Mouse (Mus musculus) stomach, embryonic 14.5 days (tissue): Measurements from ENCODE around the gene Hist1h2be. TPM values are rescaled to one million over a fixed set of nuclear protein-coding genes. Genes with fewer than 3 reads are reported as not detected.
"Not testable (repeated sequence)": the region's sequence is repeated elsewhere in the genome, so short reads cannot be mapped to it uniquely, and the experiment has no call there.

Source experiments
- ATAC-seq: fragments of 200-750 bp; cut with Nextera tagmentation; 2 replicates; pipeline ENCODE4 v1.8.0; 2017; ENCODE audit warnings: low read depth, moderate TSS enrichment; ENCODE audit not compliant: insufficient number of reproducible peaks, insufficient read depth, low FRiP score
- H3K27ac ChIP-seq: fragments of 300-500 bp; sonication (generic); 2 replicates; pipeline ENCODE4 v1.5.1; 2014; ENCODE audit warnings: mild to moderate bottlenecking, low read length, moderate library complexity, mixed read lengths
- H3K27me3 ChIP-seq: fragments of 300-500 bp; sonication (generic); 2 replicates; pipeline ENCODE4 v1.6.1; 2014; ENCODE audit warnings: low read length, control low read depth, mixed read lengths; ENCODE audit not compliant: control insufficient read depth, insufficient read depth
- H3K36me3 ChIP-seq: fragments of 300-500 bp; sonication (generic); 2 replicates; pipeline ENCODE4 v1.6.1; 2014; ENCODE audit warnings: mild to moderate bottlenecking, control low read depth, low read length, moderate library complexity, mixed read lengths; ENCODE audit not compliant: control insufficient read depth, insufficient read depth
- H3K4me1 ChIP-seq: fragments of 300-500 bp; sonication (generic); 2 replicates; pipeline ENCODE4 v1.6.1; 2014; ENCODE audit warnings: low read length, control low read depth, mixed read lengths; ENCODE audit not compliant: control insufficient read depth, insufficient read depth
- H3K4me2 ChIP-seq: fragments of 300-500 bp; sonication (generic); replicated peaks from 2 replicates; pipeline ENCODE4 v1.6.1; 2014; ENCODE audit warnings: low read depth, low read length, control low read depth
- H3K4me3 ChIP-seq: fragments of 300-500 bp; sonication (generic); 2 replicates; pipeline ENCODE4 v1.5.1; 2014; ENCODE audit warnings: low read depth, low read length, control low read depth
- H3K9ac ChIP-seq: fragments of 300-500 bp; sonication (generic); replicated peaks from 2 replicates; pipeline ENCODE4 v1.6.1; 2014; ENCODE audit warnings: low read depth, mild to moderate bottlenecking, control low read depth, low read length, moderate library complexity, mixed read lengths
- H3K9me3 ChIP-seq: fragments of 300-500 bp; sonication (generic); 2 replicates; pipeline ENCODE4 v1.6.1; 2016; ENCODE audit warnings: low read depth, low read length, control low read depth; ENCODE audit not compliant: control insufficient read depth
- WGBS: fragments of 180-500 bp; shearing (Covaris S2); extraction: QIAGEN DNeasy Blood & Tissue Kit; methylation state at CpG from one replicate; pipeline ENCODE4 v1.1.7; 2014; 5-methylcytosine and 5-hydroxymethylcytosine counted together
- polyA plus RNA-seq: library from polyadenylated mRNA; unstranded; fragments of >200 nt; fragmentation: Nextera tagmentation; extraction: Ambion mirVana; gene quantifications from 2 replicates; pipeline ENCODE4 v1.2.1, GENCODE M21; 2014

The Hist1h2be gene
- polyA plus RNA-seq, 1 experiment from 2014 or later = 2.8 TPM

GRCm38 (mm10) chr13:23576906-23577639 lies 43.9 kb downstream of the Hist1h2be start:
- H3K36me3 ChIP-seq = no peaks in the 10 kb centered on the region
- no peak for ATAC-seq
- H3K4me1 ChIP-seq = peaks cover 12% of the 10 kb centered on the region; the same call in 1 of the 2 replicates
- H3K9ac ChIP-seq = peak overlapping the region; percentile 69
- H3K4me3 ChIP-seq = peak overlapping the region; percentile 42
- 33% methylated on average over 6 of the region's 6 CpGs for WGBS
- no peaks in the 10 kb centered on the region for H3K27me3 ChIP-seq
- no peaks in the 10 kb centered on the region for H3K9me3 ChIP-seq
- H3K4me2 ChIP-seq = peak overlapping the region; percentile 60
- H3K27ac ChIP-seq = peak overlapping the region; percentile 84

- Histone ChIP-seq H3K4me2 (peak overlapping the region; percentile 60), H3K9ac (peak overlapping the region; percentile 69), H3K27ac (peak overlapping the region; percentile 84), H3K4me1 (peaks cover 10% of the 10 kb centered on the region; the same call in 1 of the 2 replicates), H3K9me3 (no peaks in the 10 kb centered on the region), H3K27me3 (no peaks in the 10 kb centered on the region), H3K4me3 (peak overlapping the region; percentile 42), H3K36me3 (no peaks in the 10 kb centered on the region)
- no peak for ATAC-seq
- 4% methylated on average over 7 of the region's 7 CpGs for WGBS
Measured at GRCm38 (mm10) chr13:23576351-23576881, 44.5 kb downstream of the Hist1h2be start.

GRCm38 (mm10) chr13:23575864-23576313 lies 45.0 kb downstream of the Hist1h2be start:
- WGBS = 1% methylated on average over 8 of the region's 40 CpGs
- not testable (repeated sequence) for ATAC-seq, H3K36me3 ChIP-seq, H3K27me3 ChIP-seq, H3K9me3 ChIP-seq
- Histone ChIP-seq H3K9ac (peak overlapping the region; percentile 69), H3K4me2 (peak overlapping the region; percentile 60), H3K27ac (peak overlapping the region; percentile 84), H3K4me1 (peaks cover 10% of the 10 kb centered on the region; the same call in 1 of the 2 replicates), H3K4me3 (peak overlapping the region; percentile 42)

GRCm38 (mm10) chr13:23575271-23575851 lies 45.6 kb downstream of the Hist1h2be start, which contains the start of gene Hist1h3d:
TSS of gene Hist1h3d (plus strand) at chr13:23575763.
- Histone ChIP-seq H3K9me3 (no peaks in the 10 kb centered on the region), H3K4me1 (peaks cover 7% of the 10 kb centered on the region; the same call in 1 of the 2 replicates), H3K4me2 (peak within 1 kb of the TSS; percentile 60), H3K27ac (peak within 1 kb of the TSS; percentile 89), H3K36me3 (no peaks in the 10 kb centered on the region), H3K4me3 (peak within 1 kb of the TSS; percentile 42), H3K9ac (peak within 1 kb of the TSS; percentile 69), H3K27me3 (no peaks in the 10 kb centered on the region)
- under 1% methylated on average over 18 of the region's 18 CpGs for WGBS
- ATAC-seq = peak; percentile 66

GRCm38 (mm10) chr13:23574546-23575170 lies 46.3 kb downstream of the Hist1h2be start:
- Histone ChIP-seq H3K4me2 (peak overlapping the region; percentile 60), H3K9ac (peak overlapping the region; percentile 42; the same call in 1 of the 2 replicates), H3K4me3 (peak overlapping the region; percentile 42), H3K27ac (peak overlapping the region; percentile 94)
- not testable (repeated sequence) for H3K4me1 ChIP-seq, H3K27me3 ChIP-seq, H3K36me3 ChIP-seq, H3K9me3 ChIP-seq, ATAC-seq
- WGBS = 0% methylated on average over 5 of the region's 39 CpGs

GRCm38 (mm10) chr13:23573898-23574524 lies 46.9 kb downstream of the Hist1h2be start, which contains the start of the genes Hist1h2bf and Hist1h2ad:
TSS of gene Hist1h2bf (minus strand) at chr13:23574196.
TSS of gene Hist1h2ad (plus strand) at chr13:23574381.
- H3K9me3 ChIP-seq = not testable (repeated sequence)
- WGBS = under 1% methylated on average over 33 of the region's 42 CpGs

GRCm38 (mm10) chr13:23573034-23573897 lies 47.7 kb downstream of the Hist1h2be start:
- H3K4me1 ChIP-seq, H3K36me3 ChIP-seq, ATAC-seq, H3K27me3 ChIP-seq, H3K9me3 ChIP-seq: not testable (repeated sequence)
- WGBS = 6% methylated on average over 18 of the region's 20 CpGs
- Histone ChIP-seq H3K9ac (peak overlapping the region; percentile 22), H3K4me3 (peak overlapping the region; percentile 27), H3K4me2 (peak overlapping the region; percentile 41), H3K27ac (peak overlapping the region; percentile 94)

More at GRCm38 (mm10) chr13:23573898-23574524, 46.9 kb downstream of the Hist1h2be start, which contains the start of the genes Hist1h2bf and Hist1h2ad:
- peak; percentile 92 for ATAC-seq
- not testable (repeated sequence) for H3K36me3 ChIP-seq, H3K27me3 ChIP-seq, H3K4me1 ChIP-seq
- Histone ChIP-seq H3K4me2 (peak within 1 kb of the TSS; percentile 60), H3K9ac (peak within 1 kb of the TSS; percentile 42), H3K4me3 (peak within 1 kb of the TSS; percentile 42), H3K27ac (peak within 1 kb of the TSS; percentile 94)
